Mouse (Mus musculus) common myeloid progenitor, adult 5-6 weeks (primary cell): ENCODE measurements around the gene Adam26b. TPM values are rescaled to one million over a fixed set of nuclear protein-coding genes. Genes with fewer than 3 reads are reported as not detected.
"Not testable (repeated sequence)": the region's sequence is repeated elsewhere in the genome, so short reads cannot be mapped to it uniquely, and the experiment has no call there.

Experiments
- ATAC-seq: replicated peaks from 2 replicates; pipeline ENCODE4 v1.8.0; 2016; ENCODE audit warnings: low read depth, mild to moderate bottlenecking, moderate TSS enrichment, inconsistent platforms; ENCODE audit not compliant: poor library complexity, severe bottlenecking
- total RNA-seq: library from RNA; stranded (forward); fragments of 200-1000, 187-1606 nt; gene quantifications from 2 replicates; pipeline ENCODE4 v1.2.3, GENCODE M21; 2017

The Adam26b gene
- not detected in 2 replicates for total RNA-seq

- not testable (repeated sequence) for ATAC-seq
Observed at GRCm38 (mm10) chr8:43528006-43528405, at the start of gene Adam26b. Gene Adam26b (minus strand): TSS chr8:43528106.

- not testable (repeated sequence) for ATAC-seq
Observed at GRCm38 (mm10) chr8:43576607-43577006, 48.7 kb upstream of the Adam26b start, which contains the start of gene Adam26a. Gene Adam26a (minus strand): TSS chr8:43576707.

Other genes with a start within 250 kb of the Adam26b start
- not detected in 2 replicates for gene Zfp42, start 221.1 kb downstream of the Adam26b start, total RNA-seq
- gene Adam26a, start 48.6 kb upstream of the Adam26b start, total RNA-seq = not detected in 2 replicates
- not detected in 2 replicates for gene Gm5346, start 99.2 kb upstream of the Adam26b start, total RNA-seq
- gene Adam34, start 181.9 kb upstream of the Adam26b start, total RNA-seq = not detected in 2 replicates